Mouse (Mus musculus): Measurements from ENCODE around the gene Hdac9.

DNA sequence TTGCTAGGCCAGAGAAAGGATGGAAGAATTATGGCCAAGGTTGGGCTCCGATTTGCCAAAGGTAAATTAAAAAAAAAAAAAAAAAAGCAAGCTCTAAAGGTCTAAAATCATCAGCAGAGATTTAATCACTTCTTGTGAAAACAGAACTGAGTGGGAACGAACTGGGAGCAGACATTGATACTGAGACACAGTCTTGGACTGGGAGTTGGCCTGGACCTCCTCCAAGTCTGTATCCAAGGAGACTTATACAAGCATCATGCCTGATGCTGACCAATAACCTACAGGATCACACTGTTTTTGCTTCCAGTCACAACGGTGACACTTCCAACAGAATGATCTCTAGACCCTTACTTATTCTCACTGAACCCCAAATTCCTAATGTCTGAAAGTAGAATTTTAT, 298.6 kb downstream of the Hdac9 start:
- TF ChIP-seq CTCF (IDR thresholded peaks at IDR 0.05; ENCODE audit: low read depth) (no peak), EP300 (IDR thresholded peaks at IDR 0.05; ENCODE audit: low read depth) (no peak)
